8 mouse cellular contexts compared by ENCODE assay signal in genomic region chr13:21995331-21995914, GRCm38 (mm10). TPM values are rescaled to one million over a fixed set of nuclear protein-coding genes. Genes with fewer than 3 reads are reported as not detected.
DNase-seq lines count a peak whose midpoint lies in the region; ATAC-seq and TF ChIP-seq lines count a peak whose summit lies in the region.

No protein-coding gene starts in this region.

- ATAC-seq in forebrain, embryonic 13.5 days: 0 out of 2 replicates have a peak, but pooled peaks have one; percentile 30
- peak; percentile 65; the same call in 1 of the 2 replicates for ATAC-seq in intestine, postnatal 0 days
- no peak for ATAC-seq in erythroid progenitor cell, adult 5-6 weeks (replicated peaks; ENCODE audit: low FRiP score, poor library complexity, severe bottlenecking)

- peak overlapping the region; percentile 58 for H3K4me2 ChIP-seq in forebrain, embryonic 13.5 days
- H3K4me2 ChIP-seq in intestine, postnatal 0 days (replicated peaks; ENCODE audit: low read depth): peak overlapping the region; percentile 60

- DNase-seq in layer of hippocampus, adult 2 months (ENCODE audit: low spot score in 2 of 2): no peak
- DNase-seq in layer of hippocampus, adult 11-12 months (ENCODE audit: low spot score): no peak
- DNase-seq in MN1 (ENCODE audit: low spot score): peak; percentile 70
- DNase-seq in midbrain, embryonic 10.5 days (ENCODE audit: low spot score): peak; percentile 70
- DNase-seq in yolk sac, embryonic 10.5 days (ENCODE audit: low spot score): peak; percentile 77

- no peaks in the 10 kb centered on the region for H3K9me3 ChIP-seq in forebrain, embryonic 13.5 days (replicated peaks)
- 0 out of 2 replicates have a peak, but pooled peaks cover 5% of the 10 kb centered on the region for H3K9me3 ChIP-seq in intestine, postnatal 0 days (ENCODE audit: control insufficient read depth)
- no peaks in the 10 kb centered on the region for H3K9me3 ChIP-seq in midbrain, embryonic 10.5 days (replicated peaks)

- TF ChIP-seq CTCF in layer of hippocampus, adult 2 months (conservative IDR thresholded peaks at IDR 0.05): peak; percentile 18; the same call in 1 of the 2 replicates
- TF ChIP-seq CTCF in intestine, postnatal 0 days (IDR thresholded peaks at IDR 0.05; ENCODE audit: low read depth): peak; percentile 48

- H3K36me3 ChIP-seq in forebrain, embryonic 13.5 days (ENCODE audit: poor library complexity, severe bottlenecking): no peaks in the 10 kb centered on the region
- no peaks in the 10 kb centered on the region for H3K36me3 ChIP-seq in intestine, postnatal 0 days (ENCODE audit: control insufficient read depth, insufficient read depth)
- H3K36me3 ChIP-seq in midbrain, embryonic 10.5 days: no peaks in the 10 kb centered on the region

- 0 out of 2 replicates have a peak overlapping the region, but pooled peaks have one; percentile 26 for H3K9ac ChIP-seq in forebrain, embryonic 13.5 days
- H3K9ac ChIP-seq in intestine, postnatal 0 days (ENCODE audit: low read depth, low read length): no peak overlapping the region

- WGBS in forebrain, embryonic 13.5 days: under 1% methylated on average over 21 of the region's 21 CpGs
- WGBS in intestine, postnatal 0 days: 1% methylated on average over 21 of the region's 21 CpGs
- 1% methylated on average over 21 of the region's 21 CpGs for WGBS in midbrain, embryonic 10.5 days

- peak overlapping the region; percentile 31 for H3K4me3 ChIP-seq in layer of hippocampus, adult 2 months
- peak overlapping the region; percentile 38 for H3K4me3 ChIP-seq in forebrain, embryonic 13.5 days
- peak overlapping the region; percentile 37 for H3K4me3 ChIP-seq in intestine, postnatal 0 days (ENCODE audit: low read depth, low read length)
- H3K4me3 ChIP-seq in midbrain, embryonic 10.5 days: peak overlapping the region; percentile 55

- peaks cover 74% of the 10 kb centered on the region for H3K27me3 ChIP-seq in forebrain, embryonic 13.5 days
- H3K27me3 ChIP-seq in intestine, postnatal 0 days (replicated peaks; ENCODE audit: control insufficient read depth, insufficient read depth, low read length): peaks cover 62% of the 10 kb centered on the region
- peaks cover 88% of the 10 kb centered on the region for H3K27me3 ChIP-seq in midbrain, embryonic 10.5 days (ENCODE audit: low read depth, poor library complexity, severe bottlenecking)

- H3K27ac ChIP-seq in layer of hippocampus, adult 2 months: no peak overlapping the region
- H3K27ac ChIP-seq in forebrain, embryonic 13.5 days: no peak overlapping the region
- no peak overlapping the region for H3K27ac ChIP-seq in intestine, postnatal 0 days (ENCODE audit: low read depth, low read length)
- H3K27ac ChIP-seq in midbrain, embryonic 10.5 days (replicated peaks): no peak overlapping the region

- H3K4me1 ChIP-seq in forebrain, embryonic 13.5 days: peaks cover 13% of the 10 kb centered on the region
- no peaks in the 10 kb centered on the region for H3K4me1 ChIP-seq in intestine, postnatal 0 days (replicated peaks; ENCODE audit: control insufficient read depth, insufficient read depth, low read length)
- H3K4me1 ChIP-seq in midbrain, embryonic 10.5 days: peaks cover 35% of the 10 kb centered on the region

RNA-seq across cellular contexts. Expression of gene Prss16, which starts 14.1 kb away (rescaled TPM):
- total RNA-seq in layer of hippocampus, adult 2 months (2021): under 1 TPM; 0.32 to 0.51 TPM
- polyA plus RNA-seq in forebrain, embryonic 13.5 days (2015; fragmentation: Nextera tagmentation; extraction: Ambion mirVana): not detected in 2 replicates
- 4.0 and 4.1 TPM in 2 replicates for polyA plus RNA-seq in intestine, postnatal 0 days (2015; fragmentation: Nextera tagmentation; extraction: Ambion mirVana)
- not detected in 2 replicates for polyA plus RNA-seq in midbrain, embryonic 10.5 days (2016; fragmentation: Nextera tagmentation; extraction: Ambion mirVana)
- 4.0 TPM in 1 of 2 replicates, not detected in the other for total RNA-seq in erythroid progenitor cell, adult 5-6 weeks (2015; ENCODE audit: low replicate concordance)
- total RNA-seq in erythroid progenitor cell, adult 5-6 weeks (2017; ENCODE audit: low replicate concordance): not detected in 2 replicates

RNA-seq across cellular contexts. Expression of gene Pom121l2, which starts 14.4 kb away (rescaled TPM):
- under 1 TPM in 1 of 2 experiments, not detected in 1; 0.18 TPM for total RNA-seq in layer of hippocampus, adult 2 months (2021)
- polyA plus RNA-seq in forebrain, embryonic 13.5 days (2015; fragmentation: Nextera tagmentation; extraction: Ambion mirVana): 0.09 TPM in 1 of 2 replicates, not detected in the other
- not detected in 2 replicates for polyA plus RNA-seq in intestine, postnatal 0 days (2015; fragmentation: Nextera tagmentation; extraction: Ambion mirVana)
- 0.11 TPM in 1 of 2 replicates, not detected in the other for polyA plus RNA-seq in midbrain, embryonic 10.5 days (2016; fragmentation: Nextera tagmentation; extraction: Ambion mirVana)
- total RNA-seq in erythroid progenitor cell, adult 5-6 weeks (2015; ENCODE audit: low replicate concordance): not detected in 2 replicates
- not detected in 2 replicates for total RNA-seq in erythroid progenitor cell, adult 5-6 weeks (2017; ENCODE audit: low replicate concordance)

RNA-seq across cellular contexts. Expression of gene Hist1h2ah, which starts 39.9 kb away (rescaled TPM):
- 10 to 100 TPM; 12.5 to 17.0 TPM for total RNA-seq in layer of hippocampus, adult 2 months (2021)
- 2.8 and 10.7 TPM in 2 replicates for polyA plus RNA-seq in forebrain, embryonic 13.5 days (2015; fragmentation: Nextera tagmentation; extraction: Ambion mirVana)
- 3.4 and 5.3 TPM in 2 replicates for polyA plus RNA-seq in intestine, postnatal 0 days (2015; fragmentation: Nextera tagmentation; extraction: Ambion mirVana)
- 10.6 and 11.4 TPM in 2 replicates for polyA plus RNA-seq in midbrain, embryonic 10.5 days (2016; fragmentation: Nextera tagmentation; extraction: Ambion mirVana)
- total RNA-seq in erythroid progenitor cell, adult 5-6 weeks (2015; ENCODE audit: low replicate concordance): 4.6 TPM in 1 of 2 replicates, not detected in the other
- total RNA-seq in erythroid progenitor cell, adult 5-6 weeks (2017; ENCODE audit: low replicate concordance): 2,615 and 4,600 TPM in 2 replicates

RNA-seq across cellular contexts. Expression of gene Hist1h2bk, which starts 40.2 kb away (rescaled TPM):
- 10 to 100 TPM; 23.5 to 24.4 TPM for total RNA-seq in layer of hippocampus, adult 2 months (2021)
- 7.5 and 10.3 TPM in 2 replicates for polyA plus RNA-seq in forebrain, embryonic 13.5 days (2015; fragmentation: Nextera tagmentation; extraction: Ambion mirVana)
- polyA plus RNA-seq in intestine, postnatal 0 days (2015; fragmentation: Nextera tagmentation; extraction: Ambion mirVana): 0.90 and 1.8 TPM in 2 replicates
- 9.4 and 9.7 TPM in 2 replicates for polyA plus RNA-seq in midbrain, embryonic 10.5 days (2016; fragmentation: Nextera tagmentation; extraction: Ambion mirVana)
- 206 and 707 TPM in 2 replicates for total RNA-seq in erythroid progenitor cell, adult 5-6 weeks (2015; ENCODE audit: low replicate concordance)
- 2,593 and 2,906 TPM in 2 replicates for total RNA-seq in erythroid progenitor cell, adult 5-6 weeks (2017; ENCODE audit: low replicate concordance)

RNA-seq across cellular contexts. Expression of gene Hist1h4i, which starts 45.7 kb away (rescaled TPM):
- 10 to 100 TPM; 64.2 to 71.7 TPM for total RNA-seq in layer of hippocampus, adult 2 months (2021)
- polyA plus RNA-seq in forebrain, embryonic 13.5 days (2015; fragmentation: Nextera tagmentation; extraction: Ambion mirVana): 42.8 and 45.2 TPM in 2 replicates
- polyA plus RNA-seq in intestine, postnatal 0 days (2015; fragmentation: Nextera tagmentation; extraction: Ambion mirVana): 9.4 and 9.9 TPM in 2 replicates
- polyA plus RNA-seq in midbrain, embryonic 10.5 days (2016; fragmentation: Nextera tagmentation; extraction: Ambion mirVana): 51.3 and 52.5 TPM in 2 replicates
- total RNA-seq in erythroid progenitor cell, adult 5-6 weeks (2015; ENCODE audit: low replicate concordance): 116 and 173 TPM in 2 replicates
- total RNA-seq in erythroid progenitor cell, adult 5-6 weeks (2017; ENCODE audit: low replicate concordance): 364 and 489 TPM in 2 replicates

Comparison
In these comparisons a context has a peak if more than half of its experiments do, and no peak if none do; other contexts are left out.
1. DNase-seq: peak in MN1 (single experiment), midbrain, embryonic 10.5 days (single experiment) and yolk sac, embryonic 10.5 days (single experiment); none in layer of hippocampus, adult 2 months (0 of 2) and layer of hippocampus, adult 11-12 months (single experiment).
2. Peak in every context shown above with its lines, with median percentiles within 50 percentile points of each other: H3K4me3 ChIP-seq.